Comparison of ENCODE assay signal across 9 mouse cellular contexts in genomic region chr1:57095361-57096247, GRCm38 (mm10).
DNase-seq lines count a peak whose midpoint lies in the region; ATAC-seq lines count a peak whose summit lies in the region.
"Had no signal": no experiment of that assay in that cellular context is flagged by ENCODE, and none has a peak within 500 bp of the region (broad histone marks: within the 10 kb centered on the region; RNA-seq: fewer than 3 reads in every experiment).

No protein-coding gene starts in this region.

- ATAC-seq in forebrain, embryonic 11.5 days (replicated peaks; ENCODE audit: low FRiP score), result no peak
- ATAC-seq in embryonic facial prominence, embryonic 15.5 days (ENCODE audit: insufficient number of reproducible peaks, low FRiP score, low TSS enrichment, low read depth), result 0 out of 2 replicates have a peak, but pooled peaks have one; percentile 53

- no peaks in the 10 kb centered on the region for H3K9me3 ChIP-seq in forebrain, embryonic 10.5 days
- H3K9me3 ChIP-seq in forebrain, embryonic 11.5 days (ENCODE audit: control insufficient read depth, low read length), result no peaks in the 10 kb centered on the region
- no peaks in the 10 kb centered on the region for H3K9me3 ChIP-seq in embryonic facial prominence, embryonic 15.5 days (replicated peaks)

- WGBS in forebrain, embryonic 10.5 days, result 77% methylated on average over 18 of the region's 18 CpGs
- WGBS in forebrain, embryonic 11.5 days, result 72% methylated on average over 18 of the region's 18 CpGs
- 43% methylated on average over 18 of the region's 18 CpGs for WGBS in embryonic facial prominence, embryonic 15.5 days

- H3K36me3 ChIP-seq in forebrain, embryonic 10.5 days (replicated peaks), result no peaks in the 10 kb centered on the region
- H3K36me3 ChIP-seq in forebrain, embryonic 11.5 days (ENCODE audit: control insufficient read depth, insufficient read depth, low read length), result no peaks in the 10 kb centered on the region
- no peaks in the 10 kb centered on the region for H3K36me3 ChIP-seq in embryonic facial prominence, embryonic 15.5 days

- H3K27me3 ChIP-seq in forebrain, embryonic 10.5 days (ENCODE audit: poor library complexity, severe bottlenecking), result no peaks in the 10 kb centered on the region
- H3K27me3 ChIP-seq in forebrain, embryonic 11.5 days (ENCODE audit: control insufficient read depth, insufficient read depth, low read length), result no peaks in the 10 kb centered on the region
- H3K27me3 ChIP-seq in embryonic facial prominence, embryonic 15.5 days, result no peaks in the 10 kb centered on the region

- peaks cover 15% of the 10 kb centered on the region for H3K4me1 ChIP-seq in forebrain, embryonic 10.5 days
- no peaks in the 10 kb centered on the region for H3K4me1 ChIP-seq in forebrain, embryonic 11.5 days (replicated peaks; ENCODE audit: control insufficient read depth, insufficient read depth, low read length)
- H3K4me1 ChIP-seq in embryonic facial prominence, embryonic 15.5 days, result peaks cover 20% of the 10 kb centered on the region

- no peak overlapping the region for H3K4me2 ChIP-seq in forebrain, embryonic 11.5 days (ENCODE audit: low read depth, low read length, severe bottlenecking)
- 0 out of 2 replicates have a peak overlapping the region, but pooled peaks have one; percentile 12 for H3K4me2 ChIP-seq in embryonic facial prominence, embryonic 15.5 days (replicated peaks)

- no peak overlapping the region for H3K9ac ChIP-seq in forebrain, embryonic 11.5 days (ENCODE audit: low read length)
- H3K9ac ChIP-seq in embryonic facial prominence, embryonic 15.5 days, result no peak overlapping the region

- no peak overlapping the region for H3K4me3 ChIP-seq in forebrain, embryonic 10.5 days
- H3K4me3 ChIP-seq in forebrain, embryonic 11.5 days (ENCODE audit: low read depth, low read length), result no peak overlapping the region
- no peak overlapping the region for H3K4me3 ChIP-seq in embryonic facial prominence, embryonic 15.5 days (replicated peaks)

- no peak for DNase-seq in forebrain, embryonic 10.5 days (ENCODE audit: extremely low spot score, low spot score)
- no peak for DNase-seq in forebrain, embryonic 11.5 days (ENCODE audit: low spot score)
- peak; percentile 6 for DNase-seq in lung, postnatal 10 days
- no peak for DNase-seq in lung, postnatal 4 days
- DNase-seq in mesoderm, embryonic 11.5 days (ENCODE audit: low read depth, low spot score), result peak; percentile 34
- no peak for DNase-seq in cerebellum, adult 11-12 months
- DNase-seq in spleen, postnatal 14 days (ENCODE audit: low spot score in 2 of 2), result no peak
- DNase-seq: thymus, postnatal 4 days had no signal

- peak overlapping the region; percentile 17; the same call in 1 of the 2 replicates for H3K27ac ChIP-seq in forebrain, embryonic 10.5 days
- H3K27ac ChIP-seq in forebrain, embryonic 11.5 days (ENCODE audit: low read depth, low read length), result no peak overlapping the region
- peak overlapping the region; percentile 66 for H3K27ac ChIP-seq in embryonic facial prominence, embryonic 15.5 days (replicated peaks)

Comparison
In these comparisons a context has a peak if more than half of its experiments do, and no peak if none do; other contexts are left out.
1. DNase-seq: peak in lung, postnatal 10 days (single experiment) and mesoderm, embryonic 11.5 days (single experiment); none in forebrain, embryonic 10.5 days (single experiment), forebrain, embryonic 11.5 days (single experiment), lung, postnatal 4 days (0 of 2), cerebellum, adult 11-12 months (single experiment) and spleen, postnatal 14 days (0 of 2).